Mouse (Mus musculus) forebrain, embryonic 11.5 days (tissue): ENCODE measurements at regions not wholly inside any gene's neighbourhood (a gene's known extent, or its start where the extent isn't known, plus 50 kb on each side); places are given as distances from the start of the nearest gene placed in this dataset.

ENCODE experiments used
- ATAC-seq: fragments of 200-750 bp; cut with Nextera tagmentation; replicated peaks from 2 replicates; pipeline ENCODE4 v1.8.0; 2017; ENCODE audit warnings: moderate TSS enrichment; ENCODE audit not compliant: low FRiP score
- DNase-seq: peaks from one replicate; pipeline ENCODE4 v3.0.0-alpha.2; 2017; ENCODE audit warnings: low spot score
- H3K27ac ChIP-seq: fragments of 300-500 bp; sonication (generic); 2 replicates; pipeline ENCODE4 v1.5.1; 2014; ENCODE audit warnings: low read depth, low read length
- H3K27me3 ChIP-seq: fragments of 300-500 bp; sonication (generic); 2 replicates; pipeline ENCODE4 v1.6.1; 2014; ENCODE audit warnings: mild to moderate bottlenecking, low read length, mixed read lengths; ENCODE audit not compliant: control insufficient read depth, insufficient read depth
- H3K36me3 ChIP-seq: fragments of 300-500 bp; sonication (generic); 2 replicates; pipeline ENCODE4 v1.6.1; 2014; ENCODE audit warnings: mild to moderate bottlenecking, low read length, moderate library complexity, mixed read lengths; ENCODE audit not compliant: control insufficient read depth, insufficient read depth
- H3K4me1 ChIP-seq: fragments of 300-500 bp; sonication (generic); replicated peaks from 2 replicates; pipeline ENCODE4 v1.6.1; 2014; ENCODE audit warnings: low read length, mixed read lengths; ENCODE audit not compliant: control insufficient read depth, insufficient read depth
- H3K4me2 ChIP-seq: fragments of 300-500 bp; sonication (generic); 2 replicates; pipeline ENCODE4 v1.6.1; 2014; ENCODE audit warnings: low read depth, mild to moderate bottlenecking, low read length, moderate library complexity, mixed read lengths; ENCODE audit not compliant: severe bottlenecking
- H3K4me3 ChIP-seq: fragments of 300-500 bp; sonication (generic); 2 replicates; pipeline ENCODE4 v1.5.1; 2014; ENCODE audit warnings: low read depth, low read length
- H3K9ac ChIP-seq: fragments of 300-500 bp; sonication (generic); 2 replicates; pipeline ENCODE4 v1.6.1; 2014; ENCODE audit warnings: low read length
- H3K9me3 ChIP-seq: fragments of 300-500 bp; sonication (generic); 2 replicates; pipeline ENCODE4 v1.6.1; 2016; ENCODE audit warnings: low read length, mixed read lengths; ENCODE audit not compliant: control insufficient read depth
- WGBS: fragments of 180-500 bp; shearing (Covaris S2); extraction: QIAGEN DNeasy Blood & Tissue Kit; methylation state at CpG from one replicate; pipeline ENCODE4 v1.1.7; 2014; 5-methylcytosine and 5-hydroxymethylcytosine counted together

GRCm38 (mm10) chr8:126165486-126166095 lies 132.8 kb upstream of the Slc35f3 start:
- Histone ChIP-seq H3K27me3 (no peaks in the 10 kb centered on the region), H3K4me1 (no peaks in the 10 kb centered on the region), H3K9me3 (no peaks in the 10 kb centered on the region), H3K4me2 (no peak overlapping the region), H3K9ac (no peak overlapping the region), H3K36me3 (no peaks in the 10 kb centered on the region), H3K27ac (no peak overlapping the region), H3K4me3 (no peak overlapping the region)
- ATAC-seq (no peak), DNase-seq (no peak)
- WGBS = 88% methylated on average over 8 of the region's 8 CpGs

DNA sequence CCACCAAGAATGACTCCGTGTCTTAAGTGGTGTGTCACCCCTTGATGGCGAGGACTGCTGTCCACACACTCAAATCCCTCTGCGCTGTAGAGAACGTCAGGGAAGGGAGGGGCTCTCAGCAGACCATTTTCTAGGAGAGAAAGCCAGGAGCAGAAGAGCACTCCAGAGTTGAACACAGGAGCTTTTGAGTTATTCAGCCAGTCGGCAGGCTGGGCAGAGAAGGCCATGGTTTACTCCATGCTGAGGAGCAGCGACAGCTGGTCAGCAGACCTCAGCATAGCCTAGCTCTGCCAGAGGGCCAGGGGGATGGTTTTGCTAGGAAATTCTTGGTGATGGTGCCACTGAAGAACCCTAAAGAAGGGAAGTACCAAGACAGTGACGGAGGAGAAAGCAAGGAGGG lies 132.0 kb upstream of the Slc35f3 start:
- Histone ChIP-seq H3K4me1 (no peaks in the 10 kb centered on the region), H3K27ac (no peak overlapping the region)
- WGBS = 80% methylated on average over 7 of the region's 7 CpGs

GRCm38 (mm10) chr8:126174451-126174850 lies 123.9 kb upstream of the Slc35f3 start:
- ATAC-seq (no peak), DNase-seq (no peak)
- 88% methylated on average over 7 of the region's 7 CpGs for WGBS
- H3K4me1 ChIP-seq = no peaks in the 10 kb centered on the region
- no peak overlapping the region for H3K9ac ChIP-seq
- H3K27ac ChIP-seq = no peak overlapping the region
- no peak overlapping the region for H3K4me3 ChIP-seq
- no peaks in the 10 kb centered on the region for H3K27me3 ChIP-seq
- no peaks in the 10 kb centered on the region for H3K36me3 ChIP-seq
- H3K9me3 ChIP-seq = no peaks in the 10 kb centered on the region
- no peak overlapping the region for H3K4me2 ChIP-seq

More for the DNA sequence above, 132.0 kb upstream of the Slc35f3 start:
- DNase-seq = no peak
- no peaks in the 10 kb centered on the region for H3K27me3 ChIP-seq
- H3K36me3 ChIP-seq = no peaks in the 10 kb centered on the region
- no peaks in the 10 kb centered on the region for H3K9me3 ChIP-seq
- no peak overlapping the region for H3K4me3 ChIP-seq
- no peak overlapping the region for H3K4me2 ChIP-seq
- ATAC-seq = no peak
- H3K9ac ChIP-seq = no peak overlapping the region

DNA sequence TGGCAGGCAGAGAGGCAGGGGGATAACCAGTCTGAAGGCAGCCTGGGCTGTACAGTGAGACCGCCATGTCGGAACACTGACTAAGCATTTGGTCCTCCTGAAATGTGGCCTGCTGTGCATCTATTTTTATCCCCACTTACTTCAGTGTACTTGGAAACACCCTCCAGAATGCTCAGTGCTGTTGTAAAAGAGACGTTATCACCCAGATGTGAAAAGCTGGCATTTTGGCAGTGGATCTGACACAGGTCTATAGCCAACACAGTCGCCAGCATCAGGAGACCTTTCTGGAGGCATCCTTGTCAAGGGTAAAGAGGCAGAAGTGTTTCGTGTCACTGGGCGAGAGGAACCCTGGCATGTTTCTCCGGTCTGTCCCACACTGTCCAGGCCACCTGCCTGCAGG lies 122.1 kb upstream of the Slc35f3 start:
- H3K27me3 ChIP-seq = no peaks in the 10 kb centered on the region
- 95% methylated on average over 7 of the region's 7 CpGs for WGBS
- H3K36me3 ChIP-seq = no peaks in the 10 kb centered on the region
- no peak overlapping the region for H3K4me2 ChIP-seq
- H3K9ac ChIP-seq = no peak overlapping the region
- DNase-seq (no peak), ATAC-seq (no peak)
- H3K4me3 ChIP-seq = no peak overlapping the region
- H3K27ac ChIP-seq = no peak overlapping the region
- no peaks in the 10 kb centered on the region for H3K4me1 ChIP-seq
- H3K9me3 ChIP-seq = no peaks in the 10 kb centered on the region

GRCm38 (mm10) chr8:126177855-126178254 lies 120.5 kb upstream of the Slc35f3 start:
- no peak overlapping the region for H3K4me3 ChIP-seq
- no peaks in the 10 kb centered on the region for H3K27me3 ChIP-seq
- WGBS = 91% methylated on average over 10 of the region's 10 CpGs

GRCm38 (mm10) chr8:126188741-126189285 lies 109.5 kb upstream of the Slc35f3 start:
- Histone ChIP-seq H3K27me3 (no peaks in the 10 kb centered on the region), H3K9me3 (no peaks in the 10 kb centered on the region), H3K27ac (no peak overlapping the region), H3K4me2 (no peak overlapping the region), H3K9ac (no peak overlapping the region), H3K4me3 (no peak overlapping the region), H3K36me3 (no peaks in the 10 kb centered on the region), H3K4me1 (no peaks in the 10 kb centered on the region)
- 53% methylated on average over 5 of the region's 5 CpGs for WGBS
- DNase-seq = no peak
- no peak for ATAC-seq

More at GRCm38 (mm10) chr8:126177855-126178254, 120.5 kb upstream of the Slc35f3 start:
- no peaks in the 10 kb centered on the region for H3K9me3 ChIP-seq
- ATAC-seq (no peak), DNase-seq (no peak)
- no peaks in the 10 kb centered on the region for H3K36me3 ChIP-seq
- no peak overlapping the region for H3K9ac ChIP-seq
- no peak overlapping the region for H3K27ac ChIP-seq
- H3K4me2 ChIP-seq = no peak overlapping the region
- no peaks in the 10 kb centered on the region for H3K4me1 ChIP-seq

DNA sequence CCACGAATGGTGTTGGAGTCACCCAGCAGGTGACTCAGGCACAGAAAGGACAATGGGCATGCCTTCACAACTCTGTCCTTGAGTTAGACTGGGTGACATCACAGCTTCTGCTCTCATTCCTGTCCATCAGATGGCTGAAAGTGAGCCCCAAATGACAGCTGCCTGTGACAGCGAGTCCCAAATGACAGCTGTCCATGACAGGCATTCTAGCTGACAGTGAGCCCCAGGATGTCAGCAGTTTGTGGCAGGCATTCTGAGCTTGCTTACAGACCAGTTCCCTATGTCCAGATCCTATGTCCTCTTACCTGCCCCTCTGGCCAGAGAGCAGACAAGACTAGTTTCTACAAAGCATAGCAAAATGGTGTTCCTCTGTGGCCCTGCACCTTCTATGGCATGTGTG lies 102.7 kb upstream of the Slc35f3 start:
- Histone ChIP-seq H3K27ac (no peak overlapping the region), H3K27me3 (no peaks in the 10 kb centered on the region), H3K36me3 (no peaks in the 10 kb centered on the region), H3K9me3 (no peaks in the 10 kb centered on the region), H3K4me3 (no peak overlapping the region), H3K4me2 (no peak overlapping the region), H3K9ac (no peak overlapping the region), H3K4me1 (no peaks in the 10 kb centered on the region)
- no peak for ATAC-seq
- WGBS = 83% methylated on average over 2 of the region's 2 CpGs
- no peak for DNase-seq

GRCm38 (mm10) chr8:126210561-126210960 lies 87.8 kb upstream of the Slc35f3 start:
- no peak overlapping the region for H3K27ac ChIP-seq
- H3K4me2 ChIP-seq = no peak overlapping the region
- DNase-seq = no peak
- no peaks in the 10 kb centered on the region for H3K9me3 ChIP-seq
- no peak overlapping the region for H3K4me3 ChIP-seq
- H3K36me3 ChIP-seq = no peaks in the 10 kb centered on the region
- ATAC-seq = no peak
- H3K9ac ChIP-seq = no peak overlapping the region
- no peaks in the 10 kb centered on the region for H3K27me3 ChIP-seq
- WGBS = 92% methylated on average over 8 of the region's 8 CpGs
- no peaks in the 10 kb centered on the region for H3K4me1 ChIP-seq

- Histone ChIP-seq H3K9me3 (no peaks in the 10 kb centered on the region), H3K36me3 (no peaks in the 10 kb centered on the region)
Measured at GRCm38 (mm10) chr8:126212802-126213201, 85.6 kb upstream of the Slc35f3 start.

More at GRCm38 (mm10) chr8:126212802-126213201, 85.6 kb upstream of the Slc35f3 start:
- no peak overlapping the region for H3K9ac ChIP-seq
- H3K4me3 ChIP-seq = no peak overlapping the region
- ATAC-seq (no peak), DNase-seq (no peak)
- no peaks in the 10 kb centered on the region for H3K4me1 ChIP-seq
- H3K27me3 ChIP-seq = no peaks in the 10 kb centered on the region
- H3K27ac ChIP-seq = no peak overlapping the region
- H3K4me2 ChIP-seq = no peak overlapping the region
- WGBS = 93% methylated on average over 5 of the region's 5 CpGs
